13 mouse cellular contexts compared by ENCODE assay signal in genomic region chr2:170330466-170330865, GRCm38 (mm10).
A peak's percentile ranks its signal among the peaks of the same experiment; 100 is the strongest.
DNase-seq lines count a peak whose midpoint lies in the region; ATAC-seq and TF ChIP-seq lines count a peak whose summit lies in the region.
"Had no signal": no experiment of that assay in that cellular context is flagged by ENCODE, and none has a peak within 500 bp of the region (broad histone marks: within the 10 kb centered on the region; RNA-seq: fewer than 3 reads in every experiment).

No protein-coding gene starts in this region.

- intact Hi-C loops in gastrocnemius, adult 2 months (cut with DNase I), result no loop called here

- H3K4me1 ChIP-seq in heart, embryonic 13.5 days, result peaks cover 12% of the 10 kb centered on the region
- H3K4me1 ChIP-seq in liver, embryonic 11.5 days (replicated peaks; ENCODE audit: control insufficient read depth, insufficient read depth, low read length), result no peaks in the 10 kb centered on the region
- H3K4me1 ChIP-seq: forebrain, embryonic 13.5 days had no signal

- no peak for TF ChIP-seq CTCF in gastrocnemius, adult 2 months (IDR thresholded peaks at IDR 0.05)

- no peak overlapping the region for H3K9ac ChIP-seq in heart, embryonic 13.5 days
- no peak overlapping the region for H3K9ac ChIP-seq in liver, embryonic 11.5 days (ENCODE audit: low read depth, low read length)
- H3K9ac ChIP-seq: forebrain, embryonic 13.5 days; liver, embryonic 14.5 days had no signal

- H3K4me2 ChIP-seq in heart, embryonic 13.5 days, result no peak overlapping the region
- no peak overlapping the region for H3K4me2 ChIP-seq in liver, embryonic 11.5 days
- H3K4me2 ChIP-seq: forebrain, embryonic 13.5 days had no signal

- WGBS in heart, embryonic 13.5 days, result 42% methylated on average over 8 of the region's 8 CpGs
- WGBS in liver, embryonic 11.5 days, result 58% methylated on average over 8 of the region's 8 CpGs

- H3K36me3 ChIP-seq in heart, embryonic 13.5 days, result no peaks in the 10 kb centered on the region
- no peaks in the 10 kb centered on the region for H3K36me3 ChIP-seq in liver, embryonic 11.5 days (ENCODE audit: control insufficient read depth, insufficient read depth, low read length)
- H3K36me3 ChIP-seq: G1E had no signal

- H3K27ac ChIP-seq in gastrocnemius, adult 2 months, result peak overlapping the region; percentile 69
- H3K27ac ChIP-seq in heart, embryonic 13.5 days (replicated peaks), result peak overlapping the region; percentile 62
- H3K27ac ChIP-seq in liver, embryonic 11.5 days (ENCODE audit: low read depth, low read length), result peak overlapping the region; percentile 17; the same call in 1 of the 2 replicates
- H3K27ac ChIP-seq: forebrain, embryonic 13.5 days; liver, embryonic 14.5 days had no signal

- H3K27me3 ChIP-seq in heart, embryonic 13.5 days (replicated peaks), result no peaks in the 10 kb centered on the region; the same call in 1 of the 2 replicates
- no peaks in the 10 kb centered on the region for H3K27me3 ChIP-seq in liver, embryonic 11.5 days (replicated peaks; ENCODE audit: control insufficient read depth, insufficient read depth, low read length)
- H3K27me3 ChIP-seq: forebrain, embryonic 13.5 days had no signal

- peak; percentile 37 for DNase-seq in adrenal gland, postnatal 10 days
- DNase-seq in adrenal gland, postnatal 25 days, result no peak
- DNase-seq in gastrocnemius, adult 2 months, result peak; percentile 82
- no peak for DNase-seq in liver, embryonic 11.5 days (ENCODE audit: low spot score)
- DNase-seq in frontal cortex, postnatal 14 days (ENCODE audit: low spot score in 2 of 2), result no peak
- DNase-seq in layer of hippocampus, postnatal 14 days (ENCODE audit: low spot score in 2 of 2), result no peak
- DNase-seq in retina, postnatal 1 day, result no peak
- DNase-seq: embryo, embryonic 11 days had no signal

- no peak for ATAC-seq in heart, embryonic 13.5 days (ENCODE audit: extremely low read depth, insufficient number of reproducible peaks, low FRiP score, low TSS enrichment)
- no peak for ATAC-seq in liver, embryonic 11.5 days (replicated peaks; ENCODE audit: low FRiP score)
- ATAC-seq: forebrain, embryonic 13.5 days; hindbrain, embryonic 16.5 days had no signal

- H3K4me3 ChIP-seq in gastrocnemius, adult 2 months, result no peak overlapping the region
- no peak overlapping the region for H3K4me3 ChIP-seq in heart, embryonic 13.5 days
- no peak overlapping the region for H3K4me3 ChIP-seq in liver, embryonic 11.5 days (ENCODE audit: low read depth, low read length)
- H3K4me3 ChIP-seq: forebrain, embryonic 13.5 days had no signal

- no peaks in the 10 kb centered on the region for H3K9me3 ChIP-seq in heart, embryonic 13.5 days
- H3K9me3 ChIP-seq in liver, embryonic 11.5 days (ENCODE audit: control insufficient read depth, low read length), result no peaks in the 10 kb centered on the region
- H3K9me3 ChIP-seq: forebrain, embryonic 13.5 days had no signal

Comparison
In these comparisons a context has a peak if more than half of its experiments do, and no peak if none do; other contexts are left out.
1. DNase-seq: peak in adrenal gland, postnatal 10 days (single experiment) and gastrocnemius, adult 2 months (single experiment); none in adrenal gland, postnatal 25 days (single experiment), liver, embryonic 11.5 days (single experiment), frontal cortex, postnatal 14 days (0 of 2), layer of hippocampus, postnatal 14 days (0 of 2) and retina, postnatal 1 day (single experiment).
2. H3K27ac ChIP-seq: peak in every context shown above with its lines; median percentile 69 in gastrocnemius, adult 2 months; 62 in heart, embryonic 13.5 days; 17 in liver, embryonic 11.5 days.